Mouse (Mus musculus): Measurements from ENCODE around the gene Ifitm5. TPM values are rescaled to one million over a fixed set of nuclear protein-coding genes. Genes with fewer than 3 reads are reported as not detected.

The Ifitm5 gene
- 4.6 and 9.5 TPM in 2 replicates for polyA plus RNA-seq (2012; rRNA removed)

GRCm38 (mm10) chr7:140949824-140950530 lies at the start of gene Ifitm5:
TSS of gene Ifitm5 (minus strand) at chr7:140950291.

DNA sequence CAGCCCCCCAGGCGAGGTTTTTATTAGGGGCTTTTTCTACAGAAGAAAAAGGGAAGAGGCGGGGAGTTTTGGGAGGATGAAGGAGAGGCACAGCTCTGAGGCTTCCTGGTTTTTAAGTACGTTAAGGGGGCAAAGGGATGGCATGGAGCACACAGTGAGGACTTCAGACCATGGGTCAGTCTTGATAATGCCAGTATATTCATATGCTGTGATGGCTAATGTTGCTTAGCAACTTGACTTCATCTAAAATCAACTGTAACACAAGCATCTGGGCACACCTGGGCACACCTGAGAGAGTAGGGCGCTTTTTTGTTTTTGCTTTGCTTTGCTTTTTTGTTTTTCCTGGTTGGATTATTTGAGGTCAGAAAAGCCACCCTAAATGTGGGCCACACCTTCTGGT lies 16.8 kb upstream of the Ifitm5 start, which contains the start of gene Ifitm1:
Gene Ifitm1 (plus strand): TSS at position 301 of the 400 bp plus-strand sequence.

DNA sequence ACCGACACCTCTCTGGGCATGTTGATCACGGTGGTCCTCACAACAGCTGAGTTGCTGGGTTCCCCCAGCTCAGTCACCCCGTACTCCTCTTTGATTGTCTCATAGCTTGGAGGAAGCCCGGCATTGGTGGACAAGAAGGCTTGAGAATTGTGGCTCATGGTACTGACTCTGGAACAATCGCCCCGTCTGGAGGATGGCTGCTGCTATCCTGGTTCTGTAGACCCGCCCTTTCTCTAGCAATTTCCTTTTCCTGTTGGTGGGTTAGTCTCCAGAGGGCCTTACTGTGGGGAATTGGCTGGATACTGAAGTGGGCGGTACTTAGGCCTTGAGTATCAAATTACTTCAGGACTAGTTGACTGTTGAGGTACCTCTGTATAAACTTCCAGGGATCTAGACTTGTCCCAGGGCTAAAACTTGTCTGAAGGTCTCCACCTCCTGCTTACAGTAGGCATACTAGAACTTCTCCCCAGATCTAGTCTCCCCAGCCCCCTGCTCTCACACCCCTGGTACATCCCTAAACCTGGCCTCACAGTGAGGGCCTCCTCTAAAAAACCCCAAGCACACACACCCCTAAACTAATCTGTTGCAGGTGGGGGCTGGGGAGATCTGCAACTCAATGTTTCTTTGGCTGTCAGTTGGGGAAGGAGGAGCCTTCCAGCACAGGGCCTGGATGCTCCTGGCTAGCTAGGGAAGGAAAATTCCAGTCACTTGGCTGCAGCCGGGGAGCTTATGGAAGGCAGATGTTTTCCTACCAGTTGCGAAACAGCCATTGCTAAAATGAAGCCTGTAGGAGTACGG lies 5.9 kb upstream of the Ifitm5 start, which contains the start of the genes Gm45717 and Ifitm2:
Gene Gm45717 (minus strand): TSS at position 180 of the 798 bp plus-strand sequence.
Gene Ifitm2 (minus strand): TSS at position 230 of the 798 bp plus-strand sequence.

DNA sequence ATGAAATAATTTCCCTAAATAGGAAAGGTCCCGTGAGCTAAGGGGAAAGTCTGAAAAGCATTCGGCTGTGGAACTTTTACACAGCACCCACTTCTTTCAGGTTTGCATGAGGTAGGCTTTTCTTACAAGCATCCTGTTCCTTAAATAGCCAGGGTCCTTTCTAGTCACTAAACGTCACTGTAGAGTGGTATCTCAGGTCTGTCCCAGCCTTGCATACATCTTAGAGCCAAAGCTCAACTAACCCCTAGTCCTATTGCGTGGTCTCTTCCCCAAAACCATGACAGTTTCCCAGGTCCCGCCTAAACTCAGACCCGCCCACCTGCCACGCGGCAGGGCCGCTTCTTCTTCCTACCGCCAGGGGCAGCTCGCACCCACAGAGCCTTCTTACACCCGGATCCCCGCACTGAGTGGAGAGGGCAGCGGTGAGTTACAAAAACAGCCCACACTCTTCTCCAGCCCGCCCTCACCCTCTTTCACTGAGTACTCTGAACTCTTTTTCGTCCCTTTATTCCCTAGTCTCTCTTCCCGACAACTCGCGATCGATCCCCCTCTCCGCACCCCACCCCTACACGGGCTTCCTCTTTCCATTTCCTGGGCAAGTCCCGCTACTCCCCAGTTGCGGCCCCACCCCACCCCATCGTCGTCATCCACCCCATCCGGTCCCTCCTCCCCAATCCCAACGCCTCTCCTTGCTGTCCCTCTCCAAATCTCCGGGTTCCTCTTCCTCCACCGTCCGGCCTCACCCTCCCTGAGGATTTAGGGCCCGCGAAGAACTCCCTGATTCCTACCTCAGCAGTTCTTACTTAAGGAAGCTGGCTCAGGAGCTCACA lies 8.7 kb downstream of the Ifitm5 start, which contains the start of gene Pgghg:
Gene Pgghg (plus strand): TSS at position 170 of the 830 bp plus-strand sequence.

GRCm38 (mm10) chr7:140920418-140921029 lies 29.6 kb downstream of the Ifitm5 start, which contains the start of gene Nlrp6:
TSS of gene Nlrp6 (plus strand) at chr7:140920902.

GRCm38 (mm10) chr7:140900220-140900619 lies 49.9 kb downstream of the Ifitm5 start, which contains the start of gene Cox8b:
TSS of gene Cox8b (minus strand) at chr7:140900446.

Other genes with a start within 250 kb of the Ifitm5 start
- not detected in 2 replicates for gene Cyp2e1, start 186.6 kb downstream of the Ifitm5 start, polyA plus RNA-seq (2012; rRNA removed)
- gene Syce1, start 162.4 kb downstream of the Ifitm5 start, polyA plus RNA-seq (2012; rRNA removed) = 0.21 and 0.36 TPM in 2 replicates
- 9.1 and 11.1 TPM in 2 replicates for gene Zfp941, start 128.1 kb downstream of the Ifitm5 start, polyA plus RNA-seq (2012; rRNA removed)
- 0.07 and 0.84 TPM in 2 replicates for gene Urah, start 115.3 kb downstream of the Ifitm5 start, polyA plus RNA-seq (2012; rRNA removed)
- not detected in 2 replicates for gene Scgb1c1, start 104.7 kb downstream of the Ifitm5 start, polyA plus RNA-seq (2012; rRNA removed)
- gene Odf3, start 102.5 kb downstream of the Ifitm5 start, polyA plus RNA-seq (2012; rRNA removed) = 0.05 TPM in 2 replicates
- gene Gm45785, start 94.0 kb downstream of the Ifitm5 start, polyA plus RNA-seq (2012; rRNA removed) = 0.13 and 0.15 TPM in 2 replicates
- gene Ric8a, start 93.3 kb downstream of the Ifitm5 start, polyA plus RNA-seq (2012; rRNA removed) = 88.7 and 90.0 TPM in 2 replicates
- gene Bet1l, start 92.7 kb downstream of the Ifitm5 start, polyA plus RNA-seq (2012; rRNA removed) = 29.4 and 35.4 TPM in 2 replicates
- gene Psmd13, start 68.3 kb downstream of the Ifitm5 start, polyA plus RNA-seq (2012; rRNA removed) = 150 and 161 TPM in 2 replicates
- gene Sirt3, start 68.0 kb downstream of the Ifitm5 start, polyA plus RNA-seq (2012; rRNA removed) = 38.9 and 39.2 TPM in 2 replicates
- gene Cox8b, start 49.8 kb downstream of the Ifitm5 start, polyA plus RNA-seq (2012; rRNA removed) = 2.2 TPM in 1 of 2 replicates, not detected in the other
- gene Nlrp6, start 29.4 kb downstream of the Ifitm5 start, polyA plus RNA-seq (2012; rRNA removed) = 0.13 and 0.16 TPM in 2 replicates
- gene Pgghg, start 8.9 kb downstream of the Ifitm5 start, polyA plus RNA-seq (2012; rRNA removed) = 15.1 and 20.9 TPM in 2 replicates
- gene Gm45717, start 5.6 kb upstream of the Ifitm5 start, polyA plus RNA-seq (2012; rRNA removed) = not detected in 2 replicates
- gene Ifitm2, start 5.7 kb upstream of the Ifitm5 start, polyA plus RNA-seq (2012; rRNA removed) = 179 and 335 TPM in 2 replicates
- 32.8 and 55.0 TPM in 2 replicates for gene Ifitm1, start 16.9 kb upstream of the Ifitm5 start, polyA plus RNA-seq (2012; rRNA removed)
- 31.0 and 57.6 TPM in 2 replicates for gene Ifitm3, start 60.5 kb upstream of the Ifitm5 start, polyA plus RNA-seq (2012; rRNA removed)
- gene Ifitm6, start 67.6 kb upstream of the Ifitm5 start, polyA plus RNA-seq (2012; rRNA removed) = 0.86 and 1.2 TPM in 2 replicates
- gene Gm17387, start 78.8 kb upstream of the Ifitm5 start, polyA plus RNA-seq (2012; rRNA removed) = not detected in 2 replicates
- 154 and 158 TPM in 2 replicates for gene B4galnt4, start 110.8 kb upstream of the Ifitm5 start, polyA plus RNA-seq (2012; rRNA removed)
- gene Pkp3, start 127.9 kb upstream of the Ifitm5 start, polyA plus RNA-seq (2012; rRNA removed) = 0.28 and 4.0 TPM in 2 replicates
- 1.4 and 2.1 TPM in 2 replicates for gene Sigirr, start 150.3 kb upstream of the Ifitm5 start, polyA plus RNA-seq (2012; rRNA removed)
- 0.33 and 1.8 TPM in 2 replicates for gene Ano9, start 167.5 kb upstream of the Ifitm5 start, polyA plus RNA-seq (2012; rRNA removed)
- 49.2 and 50.0 TPM in 2 replicates for gene Ptdss2, start 172.1 kb upstream of the Ifitm5 start, polyA plus RNA-seq (2012; rRNA removed)
- 49.4 and 54.4 TPM in 2 replicates for gene Rnh1, start 222.6 kb upstream of the Ifitm5 start, polyA plus RNA-seq (2012; rRNA removed)
- gene Hras, start 243.7 kb upstream of the Ifitm5 start, polyA plus RNA-seq (2012; rRNA removed) = 138 and 141 TPM in 2 replicates
- 16.0 and 18.6 TPM in 2 replicates for gene Lrrc56, start 243.9 kb upstream of the Ifitm5 start, polyA plus RNA-seq (2012; rRNA removed)

All from central nervous system, embryonic 14 days (tissue).